Mouse (Mus musculus): Measurements from ENCODE around the gene Gga2. TPM values are rescaled to one million over a fixed set of nuclear protein-coding genes. Genes with fewer than 3 reads are reported as not detected.

Gene Gga2
- total and polyA plus RNA-seq, 3 experiments, result 26.8 to 79.0 (median 27.4) TPM

DNA sequence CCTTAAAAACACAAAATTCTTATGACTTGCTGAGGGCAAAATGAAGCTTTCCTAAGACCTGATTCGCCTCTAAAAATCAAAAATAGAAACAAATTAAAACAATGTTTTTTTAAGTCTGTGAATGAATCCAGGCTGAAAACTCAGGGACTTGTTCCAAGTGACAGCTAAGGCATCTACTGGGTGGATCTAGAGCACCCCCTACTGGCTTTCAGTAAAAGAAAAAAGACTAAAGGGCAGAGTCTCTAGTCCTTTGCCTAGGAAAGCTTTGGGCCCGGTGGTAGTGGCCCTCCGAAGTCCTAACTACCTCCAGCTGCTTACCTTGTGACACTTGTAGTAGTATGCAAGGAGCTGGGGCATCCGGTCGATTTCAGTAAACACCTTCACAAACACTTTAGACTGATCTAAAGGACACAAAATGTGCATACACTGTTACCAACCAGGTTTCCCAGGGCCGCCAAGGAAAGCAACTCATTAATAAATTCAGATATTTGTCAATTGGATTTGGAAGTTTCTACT lies 57.1 kb downstream of the Gga2 start:
- H3K36me3 ChIP-seq (replicated peaks in 1 of 2; ENCODE audit: control insufficient read depth in 1 of 2, insufficient read depth in 1 of 2, low read length in 1 of 2), result peaks cover 42 to 71% of the 10 kb centered on the region in 2 experiments
- peaks cover 3% of the 10 kb centered on the region for H3K9me3 ChIP-seq (replicated peaks; ENCODE audit: low read length)
- H3K4me3 ChIP-seq (replicated peaks in 1 of 3; ENCODE audit: low read depth in 2 of 3, low read length in 2 of 3, poor library complexity in 1 of 3), result no peak overlapping the region
- no peak overlapping the region for H3K9ac ChIP-seq (ENCODE audit: insufficient read depth, low read depth)
- in situ Hi-C loops (cut with MboI; ENCODE audit: low pct_ligation_motif_present, low pct_unique_long_range_greater_than_20kb, low sequenced_read_pairs) (loop anchor here (5.0 kb wide), 1 partner anchor 232 kb away; the partner anchor contains the start of gene Scnn1g), dilution Hi-C loops (cut with MboI; ENCODE audit: extremely low pct_ligation_motif_present, extremely low pct_unique_long_range_greater_than_20kb, low sequenced_read_pairs) (no loop called here)
- DNase-seq (ENCODE audit: extremely low read depth), result peak; percentile 60
- no peak overlapping the region for H3K27ac ChIP-seq (ENCODE audit: insufficient read depth, low read depth)
- H3K27me3 ChIP-seq (replicated peaks), result no peaks in the 10 kb centered on the region
- H3K4me2 ChIP-seq (ENCODE audit: insufficient read depth, low read depth, poor library complexity, severe bottlenecking), result no peak overlapping the region
- TF ChIP-seq MAX (IDR thresholded peaks at IDR 0.05; ENCODE audit: low read length) (no peak), PAX5 (IDR thresholded peaks at IDR 0.05; ENCODE audit: low read length) (no peak), RAD21 (IDR thresholded peaks at IDR 0.05; ENCODE audit: low read depth, low read length) (peak; percentile 82), GABPA (IDR thresholded peaks at IDR 0.05; ENCODE audit: insufficient replicate concordance, low read depth, low read length) (no peak), ETS1 (conservative IDR thresholded peaks at IDR 0.05; ENCODE audit: low read depth, low read length) (no peak), HCFC1 (IDR thresholded peaks at IDR 0.05; ENCODE audit: low read depth, low read length) (no peak), RCOR1 (conservative IDR thresholded peaks at IDR 0.05; ENCODE audit: low read depth, low read length) (no peak), SMC3 (IDR thresholded peaks at IDR 0.05; ENCODE audit: low read depth, low read length) (peak; percentile 61), E2F4 (IDR thresholded peaks at IDR 0.05; ENCODE audit: insufficient replicate concordance, low read depth, low read length) (no peak), MYC (IDR thresholded peaks at IDR 0.05; ENCODE audit: low read depth, low read length) (no peak), JUND (conservative IDR thresholded peaks at IDR 0.05; ENCODE audit: low read depth, low read length) (no peak), CHD1 (IDR thresholded peaks at IDR 0.05; ENCODE audit: low read depth, low read length) (no peak), SIN3A (IDR thresholded peaks at IDR 0.05; ENCODE audit: low read length) (no peak), MAFK (IDR thresholded peaks at IDR 0.05; ENCODE audit: insufficient replicate concordance, low read length) (no peak), ZNF384 (IDR thresholded peaks at IDR 0.05; ENCODE audit: low read depth, low read length) (no peak), NELFE (IDR thresholded peaks at IDR 0.05; ENCODE audit: low read depth, low read length) (no peak), MAZ (IDR thresholded peaks at IDR 0.05; ENCODE audit: low read depth, low read length) (no peak), IRF4 (IDR thresholded peaks at IDR 0.05; ENCODE audit: low read depth, low read length) (no peak), BHLHE40 (IDR thresholded peaks at IDR 0.05; ENCODE audit: low read depth, low read length) (no peak), ELF1 (IDR thresholded peaks at IDR 0.05; ENCODE audit: low read depth, low read length) (no peak), CTCF (conservative IDR thresholded peaks at IDR 0.05 in 1 of 2, IDR thresholded peaks at IDR 0.05 in 1 of 2; ENCODE audit: low read depth in 2 of 2, low read length in 2 of 2) (peak; percentile 53 to 83), EP300 (IDR thresholded peaks at IDR 0.05; ENCODE audit: low read length) (no peak), MEF2A (IDR thresholded peaks at IDR 0.05; ENCODE audit: borderline replicate concordance, low read depth, low read length) (no peak), TBP (conservative IDR thresholded peaks at IDR 0.05; ENCODE audit: low read depth, low read length) (no peak), USF2 (conservative IDR thresholded peaks at IDR 0.05; ENCODE audit: low read depth, low read length) (no peak)
- no peaks in the 10 kb centered on the region for H3K4me1 ChIP-seq (ENCODE audit: control insufficient read depth in 1 of 2, insufficient read depth in 2 of 2)
- no peaks in the 10 kb centered on the region for H3K79me2 ChIP-seq (replicated peaks; ENCODE audit: control insufficient read depth, extremely low read depth, insufficient read depth, poor library complexity, severe bottlenecking)
